In genomic region chr12:113098530-113099151, GRCm38 (mm10) we compare ENCODE assay signal across 7 mouse cellular contexts. TPM values are rescaled to one million over a fixed set of nuclear protein-coding genes. Genes with fewer than 3 reads are reported as not detected.
A peak's percentile ranks its signal among the peaks of the same experiment; 100 is the strongest.
DNase-seq lines count a peak whose midpoint lies in the region; ATAC-seq and TF ChIP-seq lines count a peak whose summit lies in the region.

No protein-coding gene starts in this region.

- no peaks in the 10 kb centered on the region for H3K36me3 ChIP-seq in thymus, adult 2 months (ENCODE audit: control insufficient read depth, insufficient read depth, low read length)
- no peaks in the 10 kb centered on the region for H3K36me3 ChIP-seq in heart, embryonic 13.5 days
- H3K36me3 ChIP-seq in limb, embryonic 12.5 days, result peaks cover 23% of the 10 kb centered on the region

- no peaks in the 10 kb centered on the region for H3K9me3 ChIP-seq in heart, embryonic 13.5 days
- no peaks in the 10 kb centered on the region for H3K9me3 ChIP-seq in limb, embryonic 12.5 days

- peak overlapping the region; percentile 100 for H3K9ac ChIP-seq in heart, embryonic 13.5 days
- H3K9ac ChIP-seq in limb, embryonic 12.5 days (replicated peaks), result peak overlapping the region; percentile 100

- no peak for ATAC-seq in heart, embryonic 13.5 days (ENCODE audit: extremely low read depth, insufficient number of reproducible peaks, low FRiP score, low TSS enrichment)
- ATAC-seq in limb, embryonic 12.5 days (ENCODE audit: insufficient number of reproducible peaks, insufficient read depth, low FRiP score, low TSS enrichment, low read depth), result peak; percentile 37

- peak overlapping the region; percentile 61 for H3K4me3 ChIP-seq in thymus, adult 2 months (ENCODE audit: control insufficient read depth, insufficient read depth, low read length)
- H3K4me3 ChIP-seq in cerebellum, adult 2 months (replicated peaks; ENCODE audit: insufficient read depth, low read depth, low read length), result peak overlapping the region; percentile 60
- peak overlapping the region; percentile 97 for H3K4me3 ChIP-seq in heart, embryonic 13.5 days
- H3K4me3 ChIP-seq in limb, embryonic 12.5 days (replicated peaks), result peak overlapping the region; percentile 99

- peak; percentile 33 for DNase-seq in thymus, adult 2 months
- no peak for DNase-seq in thymus, postnatal 0 days (ENCODE audit: low spot score)
- peak; percentile 45 to 51 for DNase-seq in cerebellum, adult 2 months
- peak; percentile 62 for DNase-seq in neural tube, embryonic 10.5 days (ENCODE audit: extremely low spot score, low spot score)
- no peak for DNase-seq in natural killer cell, adult 2 months (ENCODE audit: low spot score in 2 of 2)

- peaks cover 49% of the 10 kb centered on the region for H3K4me1 ChIP-seq in thymus, adult 2 months (replicated peaks; ENCODE audit: control insufficient read depth, insufficient read depth, low read length)
- peaks cover 33% of the 10 kb centered on the region for H3K4me1 ChIP-seq in cerebellum, adult 2 months (ENCODE audit: control insufficient read depth, insufficient read depth, low read length)
- H3K4me1 ChIP-seq in heart, embryonic 13.5 days, result peaks cover 55% of the 10 kb centered on the region
- peaks cover 31% of the 10 kb centered on the region for H3K4me1 ChIP-seq in limb, embryonic 12.5 days (replicated peaks)

- no peak for TF ChIP-seq POLR2A in thymus, adult 2 months (IDR thresholded peaks at IDR 0.05; ENCODE audit: control insufficient read depth, extremely low read depth, insufficient read depth, low read length, poor library complexity)
- TF ChIP-seq POLR2A in cerebellum, adult 2 months (IDR thresholded peaks at IDR 0.05; ENCODE audit: borderline replicate concordance, insufficient read depth, low read length), result no peak

- under 1% methylated on average over 60 of the region's 60 CpGs for WGBS in thymus, adult 2 months
- 1% methylated on average over 56 of the region's 60 CpGs for WGBS in cerebellum, adult 2 months
- WGBS in heart, embryonic 13.5 days, result under 1% methylated on average over 41 of the region's 60 CpGs
- WGBS in limb, embryonic 12.5 days, result 2% methylated on average over 41 of the region's 60 CpGs

- H3K4me2 ChIP-seq in heart, embryonic 13.5 days, result peak overlapping the region; percentile 92
- H3K4me2 ChIP-seq in limb, embryonic 12.5 days, result peak overlapping the region; percentile 95

- no peak for TF ChIP-seq CTCF in thymus, adult 2 months (IDR thresholded peaks at IDR 0.05; ENCODE audit: borderline replicate concordance, control insufficient read depth, extremely low read depth, insufficient read depth, low read length, poor library complexity)
- no peak for TF ChIP-seq CTCF in cerebellum, adult 2 months (IDR thresholded peaks at IDR 0.05; ENCODE audit: borderline replicate concordance, insufficient read depth, low read depth, low read length)

- H3K27me3 ChIP-seq in thymus, adult 2 months (ENCODE audit: control insufficient read depth, insufficient read depth, low read length), result no peaks in the 10 kb centered on the region
- H3K27me3 ChIP-seq in cerebellum, adult 2 months (ENCODE audit: control insufficient read depth, insufficient read depth, low read length), result no peaks in the 10 kb centered on the region
- H3K27me3 ChIP-seq in heart, embryonic 13.5 days (replicated peaks), result peaks cover 7% of the 10 kb centered on the region; the same call in 1 of the 2 replicates
- no peaks in the 10 kb centered on the region for H3K27me3 ChIP-seq in limb, embryonic 12.5 days

- no peak overlapping the region for H3K27ac ChIP-seq in thymus, adult 2 months (ENCODE audit: control insufficient read depth, insufficient read depth, low read length)
- H3K27ac ChIP-seq in cerebellum, adult 2 months (ENCODE audit: insufficient read depth, low read length), result peak overlapping the region; percentile 45
- peak overlapping the region; percentile 86 for H3K27ac ChIP-seq in heart, embryonic 13.5 days (replicated peaks)
- peak overlapping the region; percentile 91 for H3K27ac ChIP-seq in limb, embryonic 12.5 days

RNA-seq across cellular contexts. Expression of gene Mta1, which starts 0.6 kb away (rescaled TPM):
- 163 and 208 TPM in 2 replicates for polyA plus RNA-seq in thymus, adult 2 months (2012; rRNA removed)
- 11.7 and 13.6 TPM in 2 replicates for polyA plus RNA-seq in thymus, postnatal 0 days (2015; fragmentation: Nextera tagmentation; extraction: Ambion mirVana)
- 60.4 and 61.4 TPM in 2 replicates for polyA plus RNA-seq in cerebellum, adult 2 months (2012; rRNA removed)
- 11.2 and 11.9 TPM in 2 replicates for polyA plus RNA-seq in heart, embryonic 13.5 days (2015; fragmentation: Nextera tagmentation; extraction: Ambion mirVana)
- 19.3 and 20.5 TPM in 2 replicates for polyA plus RNA-seq in limb, embryonic 12.5 days (2016; fragmentation: Nextera tagmentation; extraction: Ambion mirVana)

RNA-seq across cellular contexts. Expression of gene Tex22, which starts 24.3 kb away (rescaled TPM):
- 0.31 and 0.66 TPM in 2 replicates for polyA plus RNA-seq in thymus, adult 2 months (2012; rRNA removed)
- polyA plus RNA-seq in thymus, postnatal 0 days (2015; fragmentation: Nextera tagmentation; extraction: Ambion mirVana), result not detected in 2 replicates
- polyA plus RNA-seq in cerebellum, adult 2 months (2012; rRNA removed), result 0.25 and 0.30 TPM in 2 replicates
- polyA plus RNA-seq in heart, embryonic 13.5 days (2015; fragmentation: Nextera tagmentation; extraction: Ambion mirVana), result not detected in 2 replicates
- polyA plus RNA-seq in limb, embryonic 12.5 days (2016; fragmentation: Nextera tagmentation; extraction: Ambion mirVana), result not detected in 2 replicates

RNA-seq across cellular contexts. Expression of gene Crip2, which starts 41.4 kb away (rescaled TPM):
- polyA plus RNA-seq in thymus, adult 2 months (2012; rRNA removed), result 95.9 and 282 TPM in 2 replicates
- polyA plus RNA-seq in thymus, postnatal 0 days (2015; fragmentation: Nextera tagmentation; extraction: Ambion mirVana), result 113 and 122 TPM in 2 replicates
- polyA plus RNA-seq in cerebellum, adult 2 months (2012; rRNA removed), result 66.2 and 67.0 TPM in 2 replicates
- 1,302 and 1,499 TPM in 2 replicates for polyA plus RNA-seq in heart, embryonic 13.5 days (2015; fragmentation: Nextera tagmentation; extraction: Ambion mirVana)
- polyA plus RNA-seq in limb, embryonic 12.5 days (2016; fragmentation: Nextera tagmentation; extraction: Ambion mirVana), result 51.4 and 53.7 TPM in 2 replicates

RNA-seq across cellular contexts. Expression of gene Crip1, which starts 47.5 kb away (rescaled TPM):
- 904 and 1,218 TPM in 2 replicates for polyA plus RNA-seq in thymus, adult 2 months (2012; rRNA removed)
- 2,725 and 3,094 TPM in 2 replicates for polyA plus RNA-seq in thymus, postnatal 0 days (2015; fragmentation: Nextera tagmentation; extraction: Ambion mirVana)
- 44.5 and 55.5 TPM in 2 replicates for polyA plus RNA-seq in cerebellum, adult 2 months (2012; rRNA removed)
- 408 and 464 TPM in 2 replicates for polyA plus RNA-seq in heart, embryonic 13.5 days (2015; fragmentation: Nextera tagmentation; extraction: Ambion mirVana)
- 71.0 and 73.2 TPM in 2 replicates for polyA plus RNA-seq in limb, embryonic 12.5 days (2016; fragmentation: Nextera tagmentation; extraction: Ambion mirVana)

RNA-seq across cellular contexts. Expression of gene Tedc1, which starts 57.6 kb away (rescaled TPM):
- polyA plus RNA-seq in thymus, adult 2 months (2012; rRNA removed), result 96.2 and 125 TPM in 2 replicates
- 49.4 and 71.1 TPM in 2 replicates for polyA plus RNA-seq in thymus, postnatal 0 days (2015; fragmentation: Nextera tagmentation; extraction: Ambion mirVana)
- polyA plus RNA-seq in cerebellum, adult 2 months (2012; rRNA removed), result 1.1 and 1.6 TPM in 2 replicates
- 20.6 and 21.8 TPM in 2 replicates for polyA plus RNA-seq in heart, embryonic 13.5 days (2015; fragmentation: Nextera tagmentation; extraction: Ambion mirVana)
- 44.1 and 44.6 TPM in 2 replicates for polyA plus RNA-seq in limb, embryonic 12.5 days (2016; fragmentation: Nextera tagmentation; extraction: Ambion mirVana)

Comparison
In these comparisons a context has a peak if more than half of its experiments do, and no peak if none do; other contexts are left out.
1. DNase-seq: peak in thymus, adult 2 months (single experiment), cerebellum, adult 2 months (2 of 2) and neural tube, embryonic 10.5 days (single experiment); none in thymus, postnatal 0 days (single experiment) and natural killer cell, adult 2 months (0 of 2).
2. Peak in every context shown above with its lines, with median percentiles within 50 percentile points of each other: H3K4me3 ChIP-seq.